Mouse (Mus musculus) adrenal gland, postnatal 10 days (tissue): ENCODE measurements around the gene Mapkapk2. TPM values are rescaled to one million over a fixed set of nuclear protein-coding genes. Genes with fewer than 3 reads are reported as not detected.

Experiments
- DNase-seq: peaks from one replicate; pipeline ENCODE4 v3.0.0; 2021; ENCODE audit warnings: mixed read lengths
- total RNA-seq, 2 experiments: library from RNA; stranded (reverse); gene quantifications; 2 replicates each; pipeline ENCODE4 v1.2.3; 2021

Gene Mapkapk2
- total RNA-seq, 2 experiments from 2014 or later: 159 to 169 TPM

DNA sequence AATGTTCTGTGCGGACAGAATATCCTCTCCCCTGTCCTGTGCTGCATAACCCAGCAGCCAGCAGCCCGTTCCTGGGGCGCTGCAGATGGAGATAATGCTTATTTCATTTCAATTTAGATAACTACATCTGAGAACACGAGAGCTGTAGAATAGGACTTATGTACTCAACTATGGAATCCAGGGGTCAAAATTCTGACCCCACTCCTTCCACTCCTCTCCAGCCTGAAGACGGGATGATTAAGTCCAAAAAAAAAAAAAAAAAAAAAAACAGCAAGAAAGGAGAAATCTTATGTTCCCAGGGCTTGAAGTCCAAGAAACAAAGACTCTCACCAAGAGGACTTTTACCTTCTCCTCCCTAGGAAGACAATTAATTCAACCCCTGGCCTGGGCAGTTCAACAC, 14.5 kb downstream of the Mapkapk2 start:
- no peak for DNase-seq

DNA sequence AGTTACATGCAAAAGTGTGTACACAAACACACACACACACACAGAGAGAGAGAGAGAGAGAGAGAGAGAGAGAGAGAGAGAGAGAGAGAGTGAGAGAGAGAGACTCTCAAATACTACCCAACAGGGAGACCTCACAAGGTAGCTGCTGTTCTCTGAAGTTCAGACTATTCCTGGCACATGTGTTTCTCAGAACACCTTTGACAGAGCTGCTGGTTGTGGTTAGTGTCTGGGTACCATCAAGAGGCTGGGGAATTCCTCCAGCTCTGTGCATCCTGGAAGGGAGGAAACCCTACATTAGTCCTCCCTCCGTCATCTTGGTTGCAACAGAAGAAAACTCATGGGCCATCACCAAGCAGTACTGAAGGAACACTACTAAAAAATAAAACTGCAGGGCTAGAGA, 16.9 kb downstream of the Mapkapk2 start:
- DNase-seq: no peak

DNA sequence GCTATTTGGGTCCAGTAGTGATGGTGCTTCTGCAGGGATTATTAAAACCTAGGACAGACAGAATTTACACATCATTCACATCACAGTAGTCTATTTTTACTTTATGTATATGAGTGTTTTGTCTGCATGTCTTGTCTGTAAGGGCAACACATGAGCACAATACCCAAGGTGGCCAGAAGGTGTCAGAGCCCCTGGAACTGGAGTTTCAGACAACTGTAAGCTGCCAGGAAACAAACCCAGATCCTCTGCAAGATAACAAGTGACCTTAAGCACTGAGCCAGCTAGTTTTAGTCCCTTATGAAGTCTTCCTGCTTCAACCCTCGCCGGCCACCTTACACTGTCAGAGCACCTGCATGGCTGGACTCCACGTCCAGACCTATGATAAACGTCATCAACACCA, 17.9 kb downstream of the Mapkapk2 start:
- DNase-seq: no peak

DNA sequence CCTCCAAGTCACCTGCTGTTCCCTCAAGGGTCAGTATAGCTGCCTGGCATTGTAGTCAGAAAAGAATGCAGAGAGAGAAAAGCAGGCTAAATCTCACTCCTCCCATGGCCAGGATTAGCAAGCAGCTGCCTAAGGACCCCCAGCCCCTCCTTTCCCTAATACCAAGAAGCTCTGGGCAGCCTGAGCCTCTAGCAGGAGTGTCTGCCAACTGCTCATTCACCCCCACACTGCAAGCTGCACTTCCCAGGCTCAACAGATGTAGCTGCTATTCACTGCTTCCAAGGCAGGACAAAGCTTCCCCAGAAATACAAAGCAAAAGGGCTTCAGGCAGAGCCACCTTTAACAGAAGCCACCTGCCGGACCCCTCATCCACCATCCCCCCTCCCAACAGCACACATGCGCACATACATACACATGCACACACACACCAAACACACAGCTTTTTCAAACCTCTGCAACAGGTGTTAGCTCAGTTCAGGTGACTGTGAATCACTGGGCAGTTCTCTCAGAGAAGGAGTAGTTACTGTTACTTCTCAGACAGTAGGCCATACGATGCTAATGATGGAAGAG, 18.8 kb downstream of the Mapkapk2 start:
- DNase-seq: no peak

DNA sequence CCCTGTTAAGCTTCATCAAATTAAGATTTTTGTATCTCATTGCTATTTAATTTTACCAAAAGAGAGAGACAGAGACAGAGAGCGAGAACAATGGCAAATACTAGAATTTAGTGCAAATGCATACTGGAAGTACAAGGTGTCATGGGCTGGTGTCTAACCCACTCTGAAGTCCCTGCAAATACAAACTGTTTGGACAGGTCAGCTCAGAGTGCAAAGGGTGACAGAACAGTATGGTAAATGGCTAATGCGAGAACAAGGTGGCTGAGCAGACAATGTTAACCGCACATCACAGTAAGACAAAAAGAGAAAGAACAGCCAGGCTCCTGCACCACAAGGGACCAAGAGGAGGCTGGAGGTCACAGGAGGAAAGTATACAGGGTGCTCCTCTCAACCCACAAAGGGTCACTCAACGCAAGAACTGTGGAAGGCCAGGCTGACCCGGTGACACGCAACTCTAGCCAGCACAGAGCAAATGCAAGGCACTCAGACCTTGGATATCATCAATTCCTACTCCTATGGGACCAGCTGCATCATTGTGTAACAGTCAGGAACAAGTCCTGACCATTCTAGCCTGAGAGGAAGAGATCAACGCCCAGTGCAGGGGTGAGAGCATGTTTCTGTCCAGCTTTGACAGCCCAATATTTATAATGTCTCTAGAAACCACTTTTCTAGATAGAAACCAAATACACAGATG, 22.4 kb downstream of the Mapkapk2 start:
- DNase-seq: no peak

DNA sequence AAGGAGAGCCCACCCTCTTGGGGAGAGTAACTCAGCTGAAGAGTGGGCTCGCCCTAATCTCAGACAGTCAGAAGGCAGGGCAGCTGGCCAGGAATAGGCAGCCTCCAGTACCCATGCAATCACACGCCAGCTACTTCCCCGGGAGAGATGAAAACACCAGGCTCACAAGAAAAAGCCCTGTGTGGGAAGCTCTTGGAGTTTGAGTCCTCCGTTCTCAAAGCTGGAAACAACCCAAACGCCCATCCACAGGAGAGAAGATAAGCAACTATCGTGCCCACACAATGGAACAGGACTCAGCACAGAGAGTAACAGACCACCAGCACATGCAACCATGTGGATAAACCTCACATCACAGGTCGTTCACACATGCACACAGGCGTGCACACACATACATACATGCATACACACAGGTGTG, 23.1 kb downstream of the Mapkapk2 start:
- DNase-seq: peak; percentile 59

DNA sequence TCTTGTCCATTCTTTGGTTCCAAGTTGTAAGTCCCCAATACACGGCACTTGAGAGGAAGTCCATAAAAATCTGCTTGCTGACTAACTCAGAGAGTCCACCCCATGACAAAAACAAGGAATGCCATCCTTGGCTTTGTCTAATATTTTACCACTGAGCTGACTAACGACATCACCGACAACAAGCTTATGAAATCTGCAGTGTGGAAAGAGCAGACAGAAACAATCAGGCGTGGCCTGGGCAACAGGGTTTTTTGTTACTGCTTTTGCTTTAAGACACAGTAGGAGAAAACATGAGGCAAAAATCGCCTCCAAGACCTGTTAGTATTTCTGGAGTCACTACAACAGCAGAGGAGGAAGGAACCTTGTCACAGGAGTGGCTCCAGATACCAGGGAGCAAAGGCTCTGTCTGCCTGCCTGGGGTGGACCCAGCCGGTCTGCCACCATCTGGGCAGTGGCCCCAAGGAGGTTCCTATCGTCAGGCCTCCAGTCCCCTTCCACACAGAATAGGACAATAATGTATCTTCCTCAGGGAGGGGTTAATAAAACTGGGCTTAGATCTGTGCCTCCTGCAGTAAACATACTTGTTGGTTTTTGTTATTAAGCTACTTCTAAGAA, 25.1 kb downstream of the Mapkapk2 start:
- DNase-seq: no peak

DNA sequence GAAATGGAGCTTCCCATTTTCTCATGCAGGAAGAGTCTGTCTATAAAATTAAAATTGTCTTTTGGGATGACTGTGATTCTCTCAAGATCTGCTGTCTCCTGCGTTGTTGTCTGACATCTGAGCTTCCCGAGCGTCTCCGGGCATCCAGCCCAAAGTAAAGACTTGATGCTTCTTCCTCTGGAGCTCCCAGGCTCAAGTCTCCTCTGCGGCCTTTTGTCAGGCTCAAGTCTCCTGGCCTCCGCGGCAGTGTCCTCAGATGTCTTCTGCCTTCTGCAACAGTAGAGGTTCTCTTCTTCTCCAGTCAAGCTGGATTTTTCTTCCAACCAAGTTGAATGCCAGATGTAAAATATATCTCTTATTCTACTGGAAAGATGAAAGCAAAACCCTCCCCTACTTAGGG, 28.6 kb downstream of the Mapkapk2 start:
- no peak for DNase-seq

DNA sequence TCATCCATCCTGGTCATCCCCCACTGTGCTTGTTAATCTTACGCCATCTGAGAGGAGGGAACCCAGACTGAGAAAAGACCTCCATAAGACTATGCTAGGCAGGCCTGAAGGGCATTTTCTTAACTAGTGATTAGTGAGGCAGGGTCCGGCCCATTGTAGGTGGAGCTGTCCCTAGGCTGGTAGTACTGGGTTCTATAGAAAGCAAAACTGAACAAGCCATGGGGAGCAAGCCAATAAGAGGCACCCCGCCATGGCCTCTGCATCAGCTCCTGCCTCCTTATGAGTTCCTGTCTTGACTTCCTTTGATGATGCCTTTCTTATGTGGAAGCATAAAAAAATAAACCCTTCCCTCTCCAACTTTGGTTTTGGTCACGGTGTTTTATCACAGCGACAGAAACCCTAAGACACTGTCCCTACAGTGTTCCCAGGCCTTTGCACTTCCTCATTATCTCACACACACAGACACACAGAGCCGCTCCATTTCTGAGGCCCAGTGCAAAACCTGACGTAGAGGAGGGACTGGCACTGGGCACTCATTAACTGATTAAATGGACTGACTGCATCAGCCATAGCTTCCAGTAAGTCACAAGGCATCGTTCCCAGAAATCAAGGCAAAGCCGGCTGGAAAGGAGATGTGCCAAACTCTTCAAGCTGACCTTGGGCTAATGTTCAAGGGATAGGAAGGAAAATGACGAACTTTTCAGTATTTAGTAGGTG, 29.5 kb downstream of the Mapkapk2 start:
- peak; percentile 58 for DNase-seq

DNA sequence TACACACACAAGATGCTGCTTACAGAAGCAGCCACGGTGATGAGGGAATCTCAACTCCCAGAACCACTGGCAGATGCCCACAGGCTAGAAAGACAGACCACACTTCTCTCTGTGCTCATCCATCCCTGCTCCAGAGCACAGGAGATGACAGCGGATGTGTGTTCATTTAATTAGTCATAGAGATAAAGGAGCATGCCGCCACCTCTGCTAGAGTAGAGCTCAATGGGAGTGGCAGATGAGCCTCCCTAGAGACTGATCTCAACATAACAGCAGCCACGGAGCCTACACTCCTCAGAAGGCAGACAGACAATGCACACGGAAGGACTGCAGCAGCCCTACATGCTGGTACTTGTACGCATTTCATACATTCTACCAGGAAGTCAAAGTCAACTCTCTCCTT, 33.4 kb downstream of the Mapkapk2 start:
- DNase-seq: no peak

DNA sequence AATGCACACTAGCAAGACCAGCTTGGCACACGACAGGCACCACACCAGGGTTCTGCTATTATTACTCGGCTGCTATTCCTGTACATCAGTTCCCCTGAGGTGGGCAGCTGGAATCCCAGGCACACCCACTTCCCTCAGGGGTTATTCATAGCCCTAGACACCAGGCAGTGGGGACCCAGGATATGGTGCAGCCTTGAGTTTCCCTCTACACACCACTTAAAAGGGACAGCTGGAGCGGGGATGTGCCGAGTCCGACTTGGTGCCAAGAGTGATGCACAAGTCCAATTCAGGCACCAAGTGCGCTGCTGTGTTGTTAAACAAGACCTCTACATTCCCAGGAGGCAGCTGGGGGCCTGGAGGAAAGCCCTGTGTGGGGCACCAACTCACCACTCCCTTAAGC, 34.8 kb downstream of the Mapkapk2 start:
- no peak for DNase-seq

DNA sequence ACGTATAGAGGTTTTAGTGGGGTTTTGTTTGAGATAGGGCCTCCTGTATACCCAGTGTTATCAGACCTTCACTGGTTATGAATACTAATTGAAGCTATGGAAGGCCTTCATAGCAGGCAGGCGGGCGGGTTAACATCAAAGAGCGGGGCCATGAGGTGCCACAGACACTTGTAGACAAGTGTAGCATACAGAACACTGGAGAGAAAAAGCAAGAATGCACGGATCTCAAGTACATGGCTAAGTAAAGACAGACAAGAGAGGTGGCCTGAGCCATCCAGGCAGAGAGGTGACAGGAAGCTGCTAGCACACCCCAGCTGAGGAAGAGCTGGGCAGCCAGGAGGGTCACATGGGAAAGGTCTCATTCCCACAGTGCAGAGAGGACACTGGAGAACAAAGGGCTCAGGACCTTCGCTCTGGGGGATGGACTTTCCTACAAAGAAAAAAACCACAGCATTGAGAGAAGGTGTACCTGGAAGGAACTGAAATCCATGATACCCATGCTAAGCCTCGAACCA, 35.8 kb downstream of the Mapkapk2 start:
- DNase-seq: no peak

DNA sequence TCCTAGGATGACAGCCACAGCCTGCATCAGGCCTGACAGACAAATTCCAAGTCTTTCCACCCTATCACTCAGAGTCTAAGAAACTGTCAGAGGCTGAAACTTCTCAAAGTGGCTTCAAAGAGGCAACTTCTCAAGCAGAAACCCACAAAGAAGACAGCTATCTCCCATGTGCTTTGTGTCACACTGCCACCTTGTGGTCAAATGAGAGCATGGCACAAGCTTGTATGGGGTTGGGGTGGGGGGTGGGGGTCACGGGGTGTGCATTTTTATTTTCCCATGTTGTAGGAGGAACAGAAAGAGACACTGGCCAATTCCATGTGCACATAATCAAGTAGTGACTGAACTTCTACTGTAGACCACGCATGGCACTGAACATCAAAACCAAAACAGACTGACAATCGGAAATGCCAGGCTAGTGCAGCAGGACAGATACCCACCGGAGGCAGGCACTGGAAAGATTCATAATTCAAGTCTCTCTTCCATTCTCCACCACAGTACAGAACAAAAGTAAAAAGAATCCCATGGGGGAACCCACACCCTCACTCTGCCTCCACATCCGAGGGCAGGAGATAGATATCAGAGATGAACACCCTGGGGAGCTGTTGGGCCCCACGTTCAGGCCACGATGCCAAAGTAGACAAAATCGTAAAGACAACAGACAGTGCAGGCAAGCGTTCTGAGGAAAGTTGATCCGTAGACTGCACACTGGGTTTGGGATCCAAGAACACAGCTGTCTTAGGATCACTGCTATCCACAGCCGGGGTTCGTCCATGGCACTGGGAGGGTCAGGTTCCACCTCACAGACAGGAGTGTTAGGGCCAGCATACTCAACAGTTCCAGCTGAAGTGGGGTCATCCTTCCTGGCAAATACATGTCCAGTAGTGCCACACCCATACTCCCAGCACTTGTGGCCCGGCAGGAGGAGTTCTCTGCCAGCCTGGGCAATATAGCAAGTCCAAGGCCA, 37.1 kb downstream of the Mapkapk2 start:
- DNase-seq: no peak

DNA sequence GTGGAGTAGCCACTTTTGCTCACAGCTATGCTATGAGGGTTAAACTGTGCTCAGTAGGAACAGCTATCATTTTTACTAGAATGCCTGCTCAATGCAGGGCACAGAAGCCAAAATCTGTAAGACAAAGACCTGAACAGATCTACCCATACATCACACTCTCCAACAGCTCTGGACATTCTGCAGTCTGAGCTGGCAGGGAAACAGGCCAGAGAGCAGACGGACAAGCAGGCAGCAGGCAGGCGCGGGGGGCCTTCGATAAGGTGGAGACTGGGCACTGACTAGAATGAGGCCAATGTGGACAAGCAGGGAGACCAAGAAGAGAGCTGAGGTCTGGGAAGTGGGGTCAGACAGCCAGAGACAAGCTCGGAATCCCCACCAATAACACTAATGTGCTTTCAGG, 37.8 kb downstream of the Mapkapk2 start:
- no peak for DNase-seq

DNA sequence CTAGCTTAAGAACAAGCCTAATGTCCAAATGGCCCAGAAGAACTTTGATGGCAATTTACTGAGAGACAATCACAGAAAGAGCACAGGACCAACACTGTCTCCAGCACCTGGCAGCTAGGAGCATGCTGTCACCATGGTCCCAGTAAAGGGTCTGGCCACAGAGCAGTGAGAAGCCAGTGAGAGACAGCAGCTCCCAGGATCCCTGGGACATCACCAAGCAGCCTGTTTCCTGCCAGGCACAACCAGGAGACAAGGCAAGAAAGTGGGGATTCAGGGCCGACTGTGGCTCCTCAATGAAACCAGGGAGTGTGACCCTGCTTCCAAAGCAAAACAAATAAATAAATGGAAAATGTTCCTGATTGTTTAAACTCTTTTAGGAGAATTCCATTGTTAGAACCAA, 38.2 kb downstream of the Mapkapk2 start:
- DNase-seq: no peak

DNA sequence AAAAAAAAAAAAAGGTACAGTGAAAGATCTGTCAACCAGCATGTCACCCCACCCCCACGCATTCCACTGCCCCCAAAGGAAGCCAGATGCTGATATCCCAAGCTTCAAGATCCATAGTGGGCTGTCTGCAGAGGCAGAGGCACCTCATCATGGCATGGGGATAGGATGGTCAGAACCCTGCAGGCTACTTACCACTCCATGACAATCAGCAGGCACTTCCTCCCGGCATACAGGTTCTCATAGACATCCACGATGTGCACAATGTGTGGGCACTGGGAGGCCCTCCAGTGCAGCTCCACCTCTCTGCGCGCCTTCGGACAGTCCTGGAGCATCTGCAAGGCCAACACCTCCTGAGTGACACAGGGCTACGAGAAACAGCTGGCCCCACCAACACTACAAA, 39.2 kb downstream of the Mapkapk2 start:
- no peak for DNase-seq

DNA sequence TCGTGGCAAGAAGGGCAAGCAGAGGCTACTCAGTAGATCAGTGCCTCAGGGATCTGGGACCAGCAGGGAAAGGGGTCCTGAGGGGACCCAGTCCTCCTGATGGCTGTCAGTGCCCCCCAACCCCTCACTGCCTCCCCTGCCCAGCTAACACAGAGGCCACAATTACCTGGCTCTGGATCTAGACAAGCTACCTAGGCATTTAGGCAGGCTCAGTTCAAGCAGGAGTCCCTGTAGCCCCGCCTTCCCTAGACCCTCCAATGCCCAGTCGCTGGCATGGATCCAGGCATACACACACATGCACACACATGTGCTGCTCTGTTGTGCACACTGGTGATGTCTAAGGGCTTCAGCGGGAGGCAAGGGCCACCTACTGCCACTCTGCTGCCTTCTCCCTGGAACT, 43.4 kb downstream of the Mapkapk2 start:
- no peak for DNase-seq

DNA sequence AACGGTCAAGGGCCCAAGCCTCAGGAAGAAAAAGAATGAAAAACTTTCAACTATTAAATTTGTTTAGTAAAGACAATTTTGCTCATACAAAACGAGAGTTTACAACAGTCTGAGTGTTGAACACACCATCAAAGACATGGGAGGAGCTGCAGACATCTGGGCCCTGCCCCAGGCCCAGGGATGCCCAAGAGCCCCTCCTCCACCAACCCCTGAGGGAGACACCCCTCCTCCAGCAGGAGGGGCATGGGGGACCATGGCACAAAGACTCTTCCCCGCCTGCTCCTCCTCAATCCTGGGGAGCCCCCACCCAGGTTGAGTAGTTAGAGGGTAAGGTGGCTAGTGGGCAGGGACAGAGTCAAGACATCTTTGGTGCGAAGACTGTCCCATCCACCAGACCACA, 44.0 kb downstream of the Mapkapk2 start:
- DNase-seq: no peak

DNA sequence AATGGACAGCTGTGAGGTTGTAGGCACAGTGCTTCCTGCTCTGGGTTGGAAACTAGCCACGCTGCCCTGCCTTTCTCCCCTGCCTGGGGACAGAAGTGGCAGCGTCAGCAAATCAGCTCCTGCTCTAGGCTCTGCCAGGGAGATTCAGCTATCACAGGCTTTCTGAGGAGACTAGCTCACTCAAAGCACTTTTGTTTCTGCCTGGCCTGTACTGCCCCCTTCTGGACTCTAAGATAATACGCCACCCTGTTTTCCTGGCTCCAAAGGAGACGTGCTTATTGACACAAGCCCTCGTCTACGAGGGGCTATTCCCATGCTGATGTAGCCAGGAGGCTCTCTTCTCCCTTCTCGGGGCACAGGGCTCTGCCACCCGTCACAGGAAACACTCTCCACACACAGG, 44.4 kb downstream of the Mapkapk2 start:
- peak; percentile 61 for DNase-seq

DNA sequence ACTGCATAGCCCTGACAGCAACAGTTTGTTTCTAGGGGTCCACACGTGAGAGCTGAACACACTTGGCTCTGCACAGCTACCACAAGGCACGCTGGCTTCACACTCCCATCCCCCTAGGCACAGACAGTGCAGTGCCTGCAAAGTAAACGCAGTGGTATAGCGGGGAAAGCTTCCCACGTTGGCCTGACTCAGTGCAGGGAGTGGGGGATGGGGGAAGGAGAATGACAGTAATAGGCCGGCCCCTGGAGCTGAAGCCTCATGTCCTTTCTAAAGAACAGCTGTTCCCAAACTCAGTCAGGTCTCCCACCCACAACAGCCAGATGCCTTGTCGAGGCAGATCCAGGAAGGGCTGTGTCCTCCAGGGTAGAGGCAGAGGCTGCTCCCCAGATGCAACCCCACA, 46.6 kb downstream of the Mapkapk2 start:
- DNase-seq: no peak

DNA sequence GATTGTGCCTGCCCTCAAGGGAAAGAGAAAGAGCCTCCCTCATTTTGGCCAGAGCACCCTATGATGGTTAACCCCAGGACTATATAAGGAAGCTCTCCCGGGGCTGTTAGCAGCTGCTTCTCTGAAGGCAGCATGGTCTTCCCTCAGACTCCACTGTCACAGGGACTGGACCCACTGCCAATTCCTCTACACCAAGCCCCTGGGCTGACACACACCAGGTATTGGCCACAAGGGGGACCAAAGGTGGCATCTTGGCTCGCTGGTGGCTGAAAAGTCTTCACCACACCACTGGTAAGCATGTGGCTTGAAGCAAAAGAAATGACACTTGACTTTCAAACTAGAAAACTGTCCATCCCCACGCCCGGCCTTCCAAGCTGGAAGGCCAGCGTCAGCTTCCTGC, 47.0 kb downstream of the Mapkapk2 start:
- DNase-seq: no peak

DNA sequence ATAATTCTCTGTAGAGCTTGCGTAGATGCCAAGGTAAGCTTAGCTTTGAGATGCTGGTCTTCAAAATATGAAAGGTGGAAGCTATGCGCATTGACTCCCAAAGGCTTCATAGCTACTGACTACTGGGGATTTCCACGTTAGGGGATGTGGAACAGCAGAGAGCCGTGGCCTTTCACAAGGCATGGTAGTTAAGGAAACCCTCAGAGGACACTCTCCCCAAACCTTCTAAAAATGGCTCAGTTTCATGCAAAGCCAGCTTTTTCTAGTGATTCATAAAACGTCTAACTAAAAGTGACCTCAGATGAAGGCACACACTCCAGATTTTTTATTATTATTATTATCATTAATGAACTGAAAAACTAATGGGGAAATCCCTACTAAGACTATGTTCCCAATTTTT, 47.6 kb downstream of the Mapkapk2 start:
- DNase-seq: no peak
